Mouse (Mus musculus) midbrain, embryonic 11.5 days (tissue): ENCODE measurements at regions not wholly inside any gene's neighbourhood (a gene's known extent, or its start where the extent isn't known, plus 50 kb on each side); places are given as distances from the start of the nearest gene placed in this dataset.
A peak's percentile ranks its signal among the peaks of the same experiment; 100 is the strongest.

Experiments
- ATAC-seq: fragments of 200-750 bp; cut with Nextera tagmentation; 2 replicates; pipeline ENCODE4 v1.8.0; 2017; ENCODE audit warnings: moderate TSS enrichment, moderate library complexity; ENCODE audit not compliant: low FRiP score
- DNase-seq: peaks from one replicate; pipeline ENCODE4 v3.0.0; 2015; ENCODE audit warnings: low spot score; ENCODE audit errors: missing footprints
- H3K27ac ChIP-seq: fragments of 300-500 bp; sonication (generic); 2 replicates; pipeline ENCODE4 v1.5.1; 2014; ENCODE audit warnings: low read depth, low read length
- H3K27me3 ChIP-seq: fragments of 300-500 bp; sonication (generic); 2 replicates; pipeline ENCODE4 v1.6.1; 2014; ENCODE audit warnings: mild to moderate bottlenecking, low read length, moderate library complexity, mixed read lengths; ENCODE audit not compliant: control insufficient read depth, insufficient read depth
- H3K36me3 ChIP-seq: fragments of 300-500 bp; sonication (generic); 2 replicates; pipeline ENCODE4 v1.6.1; 2014; ENCODE audit warnings: mild to moderate bottlenecking, low read length, moderate library complexity, mixed read lengths; ENCODE audit not compliant: control insufficient read depth, insufficient read depth
- H3K4me1 ChIP-seq: fragments of 300-500 bp; sonication (generic); 2 replicates; pipeline ENCODE4 v1.6.1; 2014; ENCODE audit warnings: low read length; ENCODE audit not compliant: control insufficient read depth, insufficient read depth
- H3K4me2 ChIP-seq: fragments of 300-500 bp; sonication (generic); 2 replicates; pipeline ENCODE4 v1.6.1; 2014; ENCODE audit warnings: mild to moderate bottlenecking, moderate library complexity
- H3K4me3 ChIP-seq: fragments of 300-500 bp; sonication (generic); 2 replicates; pipeline ENCODE4 v1.5.1; 2014; ENCODE audit warnings: low read depth, low read length
- H3K9ac ChIP-seq: fragments of 300-500 bp; sonication (generic); 2 replicates; pipeline ENCODE4 v1.6.1; 2014; ENCODE audit warnings: low read length
- H3K9me3 ChIP-seq: fragments of 300-500 bp; sonication (generic); 2 replicates; pipeline ENCODE4 v1.6.1; 2016; ENCODE audit warnings: low read length; ENCODE audit not compliant: control insufficient read depth
- WGBS: fragments of 180-500 bp; shearing (Covaris S2); extraction: QIAGEN DNeasy Blood & Tissue Kit; methylation state at CpG from one replicate; pipeline ENCODE4 v1.1.7; 2014; 5-methylcytosine and 5-hydroxymethylcytosine counted together

- DNase-seq (no peak), ATAC-seq (no peak)
- Histone ChIP-seq H3K9me3 (no peaks in the 10 kb centered on the region), H3K4me1 (no peaks in the 10 kb centered on the region), H3K9ac (no peak overlapping the region), H3K27me3 (no peaks in the 10 kb centered on the region), H3K27ac (no peak overlapping the region), H3K36me3 (no peaks in the 10 kb centered on the region), H3K4me2 (no peak overlapping the region), H3K4me3 (no peak overlapping the region)
- WGBS: 85% methylated on average over 4 of the region's 4 CpGs
Measured at GRCm38 (mm10) chr5:42364116-42364515, 296.4 kb downstream of the Gm16223 start.

DNA sequence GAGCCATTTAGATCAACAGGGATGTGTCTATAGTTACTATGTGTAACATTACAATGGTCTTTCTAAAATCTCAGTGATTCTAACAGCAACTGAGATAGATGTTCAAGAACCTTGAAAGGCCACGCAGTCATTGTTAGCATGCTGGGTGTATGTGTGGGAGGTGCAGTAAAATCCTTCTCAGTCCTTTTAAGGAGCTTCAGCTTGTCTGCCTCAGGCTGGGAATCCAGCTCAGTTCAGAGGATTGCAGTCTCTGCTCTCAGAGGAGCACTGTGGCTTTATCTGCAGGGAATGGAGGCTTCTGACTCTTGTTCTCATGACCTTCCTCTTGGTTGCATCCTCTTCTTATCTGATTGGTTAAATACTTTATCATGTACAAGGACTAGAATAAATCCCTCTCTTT, 320.2 kb downstream of the Gm16223 start:
- Histone ChIP-seq H3K4me2 (no peak overlapping the region), H3K4me1 (no peaks in the 10 kb centered on the region), H3K27ac (no peak overlapping the region), H3K27me3 (no peaks in the 10 kb centered on the region), H3K4me3 (no peak overlapping the region), H3K9ac (no peak overlapping the region), H3K9me3 (no peaks in the 10 kb centered on the region), H3K36me3 (no peaks in the 10 kb centered on the region)
- ATAC-seq: no peak
- DNase-seq: no peak
- WGBS: 88% methylated on average over 1 of the region's 1 CpGs

- Histone ChIP-seq H3K27me3 (no peaks in the 10 kb centered on the region), H3K27ac (no peak overlapping the region), H3K4me1 (no peaks in the 10 kb centered on the region), H3K4me2 (no peak overlapping the region), H3K36me3 (no peaks in the 10 kb centered on the region), H3K4me3 (no peak overlapping the region), H3K9me3 (no peaks in the 10 kb centered on the region), H3K9ac (no peak overlapping the region)
- no peak for DNase-seq
- no peak for ATAC-seq
Measured at GRCm38 (mm10) chr5:42396695-42397094, 328.9 kb downstream of the Gm16223 start.

DNA sequence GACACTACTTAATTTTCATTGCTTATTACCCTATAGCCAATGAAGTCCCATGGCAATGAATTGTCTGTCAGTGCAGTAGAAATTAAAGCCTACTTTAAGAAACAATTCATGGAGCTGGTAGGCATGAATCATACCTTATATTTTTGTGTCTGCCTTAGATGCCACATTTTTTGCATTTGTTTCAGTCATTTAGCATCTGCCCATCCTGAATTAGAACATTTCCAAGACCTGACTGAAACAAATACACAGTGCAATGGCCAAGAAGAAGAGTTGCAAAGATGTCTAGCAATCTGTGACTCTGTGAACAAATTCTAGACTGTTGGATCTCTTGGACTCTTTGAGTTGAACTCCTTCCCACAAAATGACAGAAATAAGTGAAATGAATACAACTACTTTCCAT, 342.2 kb downstream of the Gm16223 start:
- H3K9me3 ChIP-seq: no peaks in the 10 kb centered on the region
- H3K4me2 ChIP-seq: no peak overlapping the region
- ATAC-seq (no peak), DNase-seq (no peak)
- H3K27ac ChIP-seq: no peak overlapping the region
- H3K4me3 ChIP-seq: no peak overlapping the region
- no peaks in the 10 kb centered on the region for H3K27me3 ChIP-seq
- no peak overlapping the region for H3K9ac ChIP-seq
- no peaks in the 10 kb centered on the region for H3K36me3 ChIP-seq
- no peaks in the 10 kb centered on the region for H3K4me1 ChIP-seq

DNA sequence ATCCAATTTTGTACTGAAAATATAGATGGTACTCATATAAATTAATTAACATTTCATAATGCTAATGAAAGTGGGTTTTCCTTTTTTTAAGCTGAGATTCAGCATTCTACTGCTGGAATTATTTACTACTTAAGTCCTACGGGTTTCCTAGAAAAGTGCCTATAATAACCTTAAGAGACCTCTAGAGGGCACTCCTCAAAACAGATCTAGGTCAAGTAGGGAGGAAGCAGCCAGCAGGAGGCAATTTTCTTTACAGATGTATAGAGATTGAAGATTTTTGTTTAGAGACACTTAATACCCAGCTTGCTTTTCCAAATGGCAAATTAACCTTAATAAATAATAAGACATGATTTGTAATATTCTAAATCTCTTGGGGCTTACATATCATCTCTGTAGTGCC, 344.5 kb downstream of the Gm16223 start:
- Histone ChIP-seq H3K4me3 (no peak overlapping the region), H3K9ac (no peak overlapping the region)
- DNase-seq: peak; percentile 84

GRCm38 (mm10) chr5:42425902-42426301, 358.1 kb downstream of the Gm16223 start:
- ATAC-seq (no peak), DNase-seq (no peak)
- no peak overlapping the region for H3K4me3 ChIP-seq
- H3K9ac ChIP-seq: no peak overlapping the region
- 83% methylated on average over 3 of the region's 3 CpGs for whole genome bisulfite sequencing
- H3K36me3 ChIP-seq: no peaks in the 10 kb centered on the region
- H3K4me2 ChIP-seq: no peak overlapping the region
- no peak overlapping the region for H3K27ac ChIP-seq
- H3K9me3 ChIP-seq: no peaks in the 10 kb centered on the region
- no peaks in the 10 kb centered on the region for H3K27me3 ChIP-seq
- H3K4me1 ChIP-seq: no peaks in the 10 kb centered on the region

More for the DNA sequence above, 344.5 kb downstream of the Gm16223 start:
- Histone ChIP-seq H3K4me2 (no peak overlapping the region), H3K9me3 (no peaks in the 10 kb centered on the region), H3K27ac (no peak overlapping the region), H3K27me3 (no peaks in the 10 kb centered on the region), H3K36me3 (no peaks in the 10 kb centered on the region), H3K4me1 (no peaks in the 10 kb centered on the region)
- 20% methylated on average over 1 of the region's 1 CpGs for WGBS
- 0 out of 2 replicates have a peak, but pooled peaks have one; percentile 52 for ATAC-seq

- Histone ChIP-seq H3K4me3 (no peak overlapping the region), H3K27ac (no peak overlapping the region), H3K27me3 (no peaks in the 10 kb centered on the region), H3K4me2 (no peak overlapping the region), H3K9ac (no peak overlapping the region), H3K4me1 (no peaks in the 10 kb centered on the region), H3K36me3 (no peaks in the 10 kb centered on the region), H3K9me3 (no peaks in the 10 kb centered on the region)
- no peak for DNase-seq
- ATAC-seq: no peak
- WGBS: 91% methylated on average over 3 of the region's 3 CpGs
Measured at GRCm38 (mm10) chr5:42433147-42433546, 365.4 kb downstream of the Gm16223 start.

GRCm38 (mm10) chr5:42448644-42449043, 380.9 kb downstream of the Gm16223 start:
- Histone ChIP-seq H3K27me3 (no peaks in the 10 kb centered on the region), H3K4me1 (no peaks in the 10 kb centered on the region), H3K27ac (no peak overlapping the region), H3K36me3 (no peaks in the 10 kb centered on the region), H3K4me2 (no peak overlapping the region), H3K4me3 (no peak overlapping the region), H3K9me3 (no peaks in the 10 kb centered on the region), H3K9ac (no peak overlapping the region)
- DNase-seq (no peak), ATAC-seq (no peak)
- 81% methylated on average over 2 of the region's 2 CpGs for WGBS

DNA sequence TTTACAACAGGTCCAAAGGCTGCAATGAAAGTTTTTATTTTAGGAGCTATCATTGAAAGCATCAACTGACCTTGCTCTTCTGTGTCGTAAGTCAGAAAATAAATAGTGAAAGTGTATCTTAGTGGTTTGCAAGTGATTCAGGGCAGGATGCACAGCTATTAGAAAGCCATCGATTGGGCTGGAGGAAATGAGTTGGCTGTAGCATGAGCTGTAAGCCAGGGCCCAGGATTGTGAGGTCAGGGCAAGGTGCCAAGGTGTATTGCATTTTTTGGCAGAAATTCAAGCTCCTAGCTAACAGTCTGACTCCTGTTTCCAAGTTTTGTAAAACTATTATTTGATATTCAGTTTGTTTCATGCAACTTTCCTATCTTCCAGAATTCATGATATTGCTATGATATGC, 381.8 kb downstream of the Gm16223 start:
- H3K4me2 ChIP-seq: no peak overlapping the region
- DNase-seq: no peak
- no peak overlapping the region for H3K4me3 ChIP-seq
- H3K27ac ChIP-seq: no peak overlapping the region
- no peaks in the 10 kb centered on the region for H3K4me1 ChIP-seq
- H3K36me3 ChIP-seq: no peaks in the 10 kb centered on the region
- no peaks in the 10 kb centered on the region for H3K9me3 ChIP-seq
- ATAC-seq: no peak
- 85% methylated on average over 2 of the region's 2 CpGs for WGBS
- no peak overlapping the region for H3K9ac ChIP-seq
- no peaks in the 10 kb centered on the region for H3K27me3 ChIP-seq

DNA sequence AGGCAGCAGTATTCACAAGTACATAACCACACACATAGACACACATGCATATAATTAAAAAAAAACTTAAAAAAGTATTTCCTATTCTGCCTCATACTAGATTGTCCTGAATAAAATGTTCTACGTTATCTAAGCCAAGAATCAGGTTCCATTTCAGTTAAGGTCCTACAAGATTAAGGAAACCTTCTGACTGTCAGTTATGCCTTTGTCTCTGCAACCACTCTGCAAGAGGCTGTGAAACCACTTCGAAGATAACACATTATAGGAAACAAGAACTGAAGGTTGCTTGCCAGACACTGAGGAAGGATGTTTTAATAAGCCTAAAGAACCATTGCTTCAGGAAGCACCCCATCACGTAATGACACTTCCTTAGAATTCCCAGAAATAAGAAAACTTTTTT, 385.9 kb downstream of the Gm16223 start:
- ATAC-seq (no peak), DNase-seq (no peak)
- Histone ChIP-seq H3K9me3 (no peaks in the 10 kb centered on the region), H3K9ac (no peak overlapping the region), H3K4me3 (no peak overlapping the region), H3K4me1 (no peaks in the 10 kb centered on the region), H3K27ac (no peak overlapping the region), H3K36me3 (no peaks in the 10 kb centered on the region), H3K4me2 (no peak overlapping the region), H3K27me3 (no peaks in the 10 kb centered on the region)
- WGBS: 80% methylated on average over 3 of the region's 3 CpGs
